Mouse (Mus musculus): ENCODE data around the gene Endog.
"Not testable (repeated sequence)": the region's sequence is repeated elsewhere in the genome, so short reads cannot be mapped to it uniquely, and the experiment has no call there.

Gene Endog

DNA sequence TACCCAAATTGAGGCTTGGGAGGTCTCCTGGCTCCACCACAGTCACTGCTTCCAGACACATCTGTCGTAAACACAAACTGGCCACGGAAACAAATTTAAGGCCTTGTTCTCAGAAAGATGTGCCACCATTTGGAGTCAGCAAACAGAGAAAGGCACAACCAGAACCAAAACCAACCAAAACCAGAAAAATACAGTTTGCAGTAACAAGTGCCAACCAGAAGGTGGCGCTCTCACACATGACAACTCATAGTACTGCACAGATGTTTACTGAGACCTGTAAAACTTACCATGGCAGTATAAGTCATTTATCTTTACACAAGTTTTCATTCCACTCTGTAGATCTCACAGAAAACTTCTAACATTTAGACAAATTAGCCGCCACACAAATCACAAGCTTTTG, 4.6 kb upstream of the Endog start:
- no peak for DNase-seq (ENCODE audit: low read depth, low spot score)

DNA sequence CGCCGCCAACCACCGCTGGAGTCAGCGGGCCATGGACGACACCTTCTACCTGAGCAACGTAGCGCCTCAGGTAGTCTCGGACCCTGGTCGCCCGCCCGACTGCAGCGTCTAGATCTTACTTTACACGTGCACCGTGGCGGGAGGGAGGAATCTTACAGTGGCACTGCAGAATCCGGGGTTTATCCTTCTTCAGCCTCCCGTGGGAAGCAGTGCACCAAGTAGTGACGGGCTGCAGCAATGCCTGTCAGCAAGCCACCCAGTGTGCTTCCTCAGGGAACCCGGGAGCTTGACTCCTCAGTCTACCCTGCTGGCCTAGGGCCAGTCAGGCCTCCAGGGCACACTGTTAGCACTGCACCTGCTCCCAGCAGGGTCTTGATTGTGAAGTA, 697 bp downstream of the Endog start:
- DNase-seq (ENCODE audit: low read depth, low spot score), result no peak

DNA sequence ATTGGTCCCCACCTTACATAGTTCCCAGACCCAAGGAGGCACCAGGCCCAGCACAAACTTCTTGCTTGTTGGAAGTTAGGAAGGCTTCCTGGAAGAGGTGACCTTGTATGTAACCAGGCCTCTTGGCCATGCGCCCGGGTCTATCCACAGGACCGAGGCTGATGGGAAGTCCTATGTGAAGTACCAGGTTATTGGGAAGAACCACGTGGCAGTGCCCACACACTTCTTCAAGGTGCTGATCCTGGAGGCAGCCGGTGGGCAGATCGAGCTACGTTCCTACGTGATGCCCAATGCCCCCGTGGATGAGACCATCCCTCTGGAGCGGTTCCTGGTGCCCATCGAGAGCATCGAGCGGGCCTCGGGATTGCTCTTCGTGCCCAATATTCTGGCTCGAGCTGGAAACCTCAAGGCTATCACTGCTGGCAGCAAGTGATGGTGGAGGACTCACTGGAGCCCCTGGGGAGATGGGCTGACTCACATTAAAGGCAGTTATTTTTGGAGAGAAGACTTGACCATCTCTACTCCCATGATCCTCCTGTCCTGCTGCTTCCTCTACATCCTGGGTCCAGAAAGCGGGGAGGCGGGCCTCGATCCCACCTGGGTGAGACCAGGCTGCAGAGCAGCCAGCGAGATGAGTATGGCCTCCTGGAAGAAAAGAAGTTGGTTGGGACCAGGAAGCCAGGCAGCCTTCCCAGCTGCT, 2.4 kb downstream of the Endog start:
- no peak for DNase-seq (ENCODE audit: low read depth, low spot score)

DNA sequence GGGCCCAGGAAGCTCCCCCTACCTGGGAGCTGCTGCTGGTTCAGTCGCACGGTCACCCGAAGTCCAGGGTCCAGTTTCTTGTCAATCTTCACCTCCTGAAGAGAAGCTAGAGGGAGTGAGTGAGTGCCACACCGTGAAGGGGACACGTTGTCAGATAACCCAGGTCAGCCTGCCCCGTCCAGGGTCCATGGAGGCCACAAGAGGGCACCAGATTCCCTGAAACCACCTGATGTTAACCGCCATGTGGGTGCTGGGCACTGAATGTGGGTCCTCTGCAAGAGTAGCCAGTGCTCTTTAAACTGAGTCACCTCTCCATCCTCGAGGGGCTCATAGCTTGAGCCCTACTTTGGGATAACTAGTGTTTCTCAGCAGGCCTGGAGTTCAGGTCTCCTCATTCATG, 4.6 kb downstream of the Endog start:
- no peak for DNase-seq (ENCODE audit: low read depth, low spot score)

DNA sequence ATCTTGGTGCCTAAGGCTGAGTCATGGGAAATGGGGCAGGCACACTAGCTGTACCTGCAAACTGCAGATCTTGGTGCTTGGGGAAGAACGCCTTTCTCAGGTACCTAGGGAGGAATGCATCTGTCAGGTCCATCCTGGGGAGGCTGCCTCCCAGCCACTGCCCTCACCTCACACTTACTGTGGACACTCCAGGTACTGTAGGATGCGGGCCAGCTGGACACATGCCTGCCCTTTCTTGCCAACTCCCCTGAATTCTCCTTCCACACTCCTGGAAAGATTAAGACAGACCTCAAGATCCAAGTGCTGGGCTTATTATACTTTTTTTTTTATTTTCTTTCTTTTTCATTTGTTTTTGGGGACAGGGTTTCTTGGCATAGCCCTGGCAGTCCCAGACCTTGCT, 5.3 kb downstream of the Endog start:
- no peak for DNase-seq (ENCODE audit: low read depth, low spot score)

DNA sequence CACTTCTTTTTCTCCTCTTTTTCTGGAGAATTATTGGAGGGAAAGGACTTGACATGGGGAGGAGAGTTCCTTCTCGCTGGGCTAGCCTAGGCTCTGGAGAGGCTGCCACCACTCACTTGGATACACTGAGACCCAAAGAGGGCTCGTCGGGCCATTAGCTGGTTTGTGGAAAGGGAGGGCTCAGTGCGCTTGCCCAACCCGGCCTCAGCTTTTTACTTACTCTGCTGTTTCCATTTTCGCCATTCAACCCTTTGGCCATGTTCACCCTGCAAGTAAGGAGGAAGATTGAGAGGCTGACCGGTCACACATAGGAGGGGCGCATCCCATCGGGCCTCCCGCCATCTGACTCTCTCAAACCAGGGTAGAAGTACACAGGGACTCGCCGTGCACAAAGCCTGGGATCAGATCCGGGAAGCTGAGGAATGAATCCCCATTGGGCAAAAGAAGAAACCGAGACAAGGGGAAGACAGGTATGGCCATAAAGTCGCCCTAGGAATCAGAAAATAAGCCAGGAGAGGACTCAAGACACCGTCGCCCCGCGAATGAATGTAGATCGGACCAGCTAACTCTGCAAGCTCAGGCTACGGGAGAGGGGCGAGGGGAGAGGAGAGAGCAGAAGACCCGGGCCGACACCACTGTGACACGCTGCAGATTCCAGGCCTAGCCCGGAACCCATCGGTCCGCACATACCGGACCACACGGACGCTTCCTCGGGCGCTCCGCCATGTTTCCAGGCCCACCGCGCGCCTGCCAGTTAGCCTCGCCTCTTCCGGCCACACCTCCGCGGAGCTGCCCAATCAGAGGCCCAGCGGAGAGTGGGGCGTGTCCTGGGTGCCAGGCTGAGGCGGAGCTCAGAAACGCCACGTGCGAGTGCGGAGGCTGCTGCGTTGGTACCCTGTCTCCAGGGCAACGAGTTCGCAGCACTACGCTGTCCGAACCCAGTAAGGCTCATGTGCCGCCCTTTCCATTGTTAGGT, 6.7 kb downstream of the Endog start, which contains the start of gene Spout1:
Gene Spout1 (minus strand): TSS at position 760 of the 976 bp plus-strand sequence.
- DNase-seq (ENCODE audit: low read depth, low spot score), result peak; percentile 95

DNA sequence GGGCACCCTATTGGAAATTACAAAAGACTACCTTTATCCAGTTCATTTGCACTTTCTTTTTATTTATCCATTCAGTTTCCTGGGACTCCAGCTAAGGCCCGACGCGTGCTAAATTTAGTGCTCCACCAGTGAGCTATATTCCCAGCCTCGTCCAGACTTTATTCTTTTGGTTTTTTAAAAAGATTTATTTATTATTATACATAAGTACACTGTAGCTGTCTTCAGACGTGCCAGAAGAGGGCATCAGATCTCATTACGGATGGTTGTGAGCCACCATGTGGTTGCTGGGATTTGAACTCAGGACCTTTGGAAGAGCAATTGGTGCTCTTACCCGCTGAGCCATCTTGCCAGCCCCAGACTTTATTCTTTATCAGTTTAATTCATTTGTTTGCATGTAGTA, 7.4 kb downstream of the Endog start:
- DNase-seq (ENCODE audit: low read depth, low spot score), result not testable (repeated sequence)

DNA sequence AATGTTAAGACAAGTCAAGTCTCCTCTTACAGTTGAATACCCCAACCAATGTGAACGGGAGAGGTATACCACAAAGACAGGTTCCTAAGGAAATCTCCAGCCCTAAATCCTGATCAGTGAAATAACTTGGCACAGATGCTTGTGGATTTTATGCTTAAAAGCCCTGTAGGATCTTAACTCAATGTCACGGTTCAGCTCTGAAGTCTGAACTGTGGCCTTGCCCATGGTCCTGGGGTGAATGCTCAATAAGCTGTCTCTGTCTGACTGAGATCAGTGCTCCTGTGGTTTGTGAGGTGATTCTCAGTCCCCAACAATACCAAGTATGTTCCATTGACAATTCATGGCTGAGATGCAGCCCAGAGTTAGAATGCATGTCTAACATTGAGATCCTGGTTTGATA, 11.1 kb downstream of the Endog start:
- no peak for DNase-seq (ENCODE audit: low read depth, low spot score)

DNA sequence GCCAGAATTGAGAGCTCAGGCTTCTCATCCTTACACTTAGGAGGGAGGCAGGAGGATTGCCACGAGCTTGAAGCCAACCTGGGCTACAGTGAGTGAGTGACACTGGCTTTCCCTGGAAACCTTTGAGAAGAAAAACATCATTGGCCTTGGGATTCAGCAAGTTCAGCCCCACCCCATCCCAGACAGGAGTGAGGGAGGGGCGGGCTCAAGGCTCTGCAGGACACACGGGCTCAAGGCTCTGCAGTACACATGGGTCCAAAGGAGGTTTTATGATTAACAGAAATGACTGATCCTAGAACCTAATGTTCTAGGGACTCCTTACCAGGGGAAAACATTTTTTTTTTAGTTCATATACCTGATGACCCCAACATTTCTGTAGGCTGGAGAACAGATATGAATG, 12.4 kb downstream of the Endog start:
- DNase-seq (ENCODE audit: low read depth, low spot score), result no peak

DNA sequence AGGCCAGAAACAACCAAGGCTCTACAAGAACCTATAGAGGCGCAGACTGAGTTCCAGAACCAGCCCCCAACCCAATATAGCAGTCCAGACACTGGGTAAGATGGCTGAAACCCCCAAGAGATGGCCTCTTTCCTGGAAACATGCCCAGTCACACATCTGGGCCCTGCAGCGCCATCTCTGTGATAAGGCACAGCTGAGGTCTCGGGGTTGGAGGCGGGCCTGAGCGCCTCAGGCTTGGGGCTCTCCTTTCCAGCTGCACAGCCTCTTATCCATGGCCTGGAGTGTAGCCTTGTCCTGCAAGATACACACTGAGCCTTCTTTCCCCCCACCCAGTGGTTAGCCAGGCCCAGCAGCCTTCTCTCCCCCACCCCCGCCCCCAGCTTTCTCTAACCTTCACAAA, 14.0 kb downstream of the Endog start:
- no peak for DNase-seq (ENCODE audit: low read depth, low spot score)

DNA sequence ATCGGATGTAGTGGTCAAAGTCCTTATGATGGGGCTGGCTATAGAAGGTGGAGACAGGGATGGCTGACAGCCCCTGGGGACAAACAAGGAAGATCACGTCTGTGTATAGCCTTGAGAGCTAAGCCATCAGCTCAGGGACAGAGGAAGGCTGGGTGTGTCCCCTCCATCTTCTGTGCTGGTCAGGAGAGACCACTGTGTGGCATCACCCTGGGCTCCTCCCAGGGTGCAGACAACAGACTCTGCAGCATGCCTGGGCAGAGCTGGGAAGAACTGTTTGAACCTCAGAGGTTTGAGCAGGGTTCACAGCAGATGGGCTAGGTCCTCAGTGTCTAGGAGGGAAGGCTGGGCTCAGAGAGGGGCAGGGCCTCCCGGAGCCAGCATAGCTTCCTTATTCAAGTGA, 14.4 kb downstream of the Endog start:
- no peak for DNase-seq (ENCODE audit: low read depth, low spot score)

DNA sequence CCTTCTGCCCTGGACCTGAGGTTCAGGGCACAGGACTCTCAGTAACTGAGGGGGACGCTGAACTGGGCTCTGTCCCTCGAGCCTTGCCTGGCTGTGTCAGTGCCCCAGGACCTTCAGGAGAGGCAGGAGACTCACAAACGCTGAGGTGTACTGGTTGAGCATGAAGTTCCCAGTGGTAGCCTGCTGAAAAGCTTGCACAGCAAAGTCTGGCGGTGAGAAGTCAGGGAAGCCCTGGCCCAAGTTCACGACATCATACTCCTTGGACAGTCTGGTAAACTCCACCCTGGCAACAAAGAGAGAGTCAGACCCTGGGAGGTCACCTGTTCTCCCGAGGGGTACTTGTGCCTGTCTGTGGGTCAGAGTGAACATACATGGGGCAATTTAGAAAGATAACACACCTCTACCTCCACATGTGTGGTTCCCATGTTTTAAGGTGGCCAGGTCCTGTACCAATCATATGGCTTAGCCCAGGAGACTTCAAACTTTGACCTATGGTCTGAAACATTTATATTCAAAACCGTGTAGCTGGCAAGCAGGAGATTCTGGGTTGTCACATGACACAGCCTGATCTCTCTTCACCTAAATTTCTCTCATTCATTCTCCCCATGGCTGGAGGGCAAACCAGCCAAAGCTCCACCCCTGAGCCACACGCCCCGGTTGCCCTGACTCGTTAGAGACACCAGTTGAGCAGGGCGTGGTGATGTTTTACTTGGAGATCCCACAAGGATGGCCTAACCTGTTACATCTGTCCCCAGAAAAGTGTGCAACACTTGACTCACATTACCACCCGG, 20.7 kb downstream of the Endog start:
- DNase-seq (ENCODE audit: low read depth, low spot score), result no peak

DNA sequence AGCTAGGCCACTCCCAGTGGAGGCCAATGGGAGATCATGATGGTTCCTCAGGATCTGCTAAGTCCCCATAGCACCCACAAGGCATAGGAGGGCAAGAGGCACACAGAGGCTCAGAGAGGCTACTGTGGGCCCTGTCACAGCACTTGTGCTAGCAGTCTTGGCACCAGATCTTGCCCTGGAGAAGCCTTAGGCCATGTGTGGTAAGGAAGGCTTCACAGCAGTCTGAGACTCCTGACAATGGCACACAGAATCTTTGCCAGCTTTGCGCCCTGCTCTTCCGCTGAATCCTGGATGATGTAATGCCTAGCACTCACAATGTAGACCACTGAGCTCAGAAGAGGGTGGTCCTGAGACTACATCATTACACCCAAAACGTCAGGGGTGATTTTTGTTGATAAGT, 23.4 kb downstream of the Endog start:
- no peak for DNase-seq (ENCODE audit: low read depth, low spot score)

DNA sequence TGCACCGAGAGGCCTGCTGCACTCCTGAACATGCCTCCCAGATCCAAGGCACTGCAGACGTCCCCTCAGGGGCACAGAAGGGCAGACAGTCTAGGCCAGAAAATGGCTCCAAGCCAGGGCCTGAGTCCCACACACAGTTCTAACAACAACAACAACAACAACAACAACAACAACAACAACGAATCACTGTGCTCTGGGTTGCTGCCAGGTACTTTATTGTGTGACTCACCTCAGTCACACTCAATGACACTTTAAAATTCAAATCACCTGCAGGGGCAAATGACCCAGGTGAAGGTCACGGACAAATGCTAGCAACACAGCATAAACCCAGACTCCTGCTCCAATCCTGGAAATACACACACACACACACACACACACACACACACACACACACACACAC, 26.7 kb downstream of the Endog start:
- no peak for DNase-seq (ENCODE audit: low read depth, low spot score)

DNA sequence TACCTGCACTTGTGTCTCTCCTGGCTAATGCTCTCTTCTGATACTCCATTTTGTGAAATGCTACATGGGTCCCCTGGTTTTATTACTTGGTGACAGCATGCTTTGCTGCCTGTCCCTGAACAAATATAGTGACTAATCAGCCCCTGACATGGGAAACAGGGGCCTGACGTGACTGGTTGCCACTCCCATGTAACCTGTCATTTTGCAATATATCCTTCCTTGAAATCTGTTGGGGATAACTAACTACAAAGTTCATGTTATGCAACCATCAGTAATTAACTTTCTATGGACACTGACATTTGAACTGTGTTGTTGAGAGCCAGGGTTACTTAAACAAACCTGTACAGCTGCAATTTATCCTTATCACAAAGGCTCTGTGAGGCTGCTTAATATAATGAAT, 28.7 kb downstream of the Endog start:
- DNase-seq (ENCODE audit: low read depth, low spot score), result no peak

DNA sequence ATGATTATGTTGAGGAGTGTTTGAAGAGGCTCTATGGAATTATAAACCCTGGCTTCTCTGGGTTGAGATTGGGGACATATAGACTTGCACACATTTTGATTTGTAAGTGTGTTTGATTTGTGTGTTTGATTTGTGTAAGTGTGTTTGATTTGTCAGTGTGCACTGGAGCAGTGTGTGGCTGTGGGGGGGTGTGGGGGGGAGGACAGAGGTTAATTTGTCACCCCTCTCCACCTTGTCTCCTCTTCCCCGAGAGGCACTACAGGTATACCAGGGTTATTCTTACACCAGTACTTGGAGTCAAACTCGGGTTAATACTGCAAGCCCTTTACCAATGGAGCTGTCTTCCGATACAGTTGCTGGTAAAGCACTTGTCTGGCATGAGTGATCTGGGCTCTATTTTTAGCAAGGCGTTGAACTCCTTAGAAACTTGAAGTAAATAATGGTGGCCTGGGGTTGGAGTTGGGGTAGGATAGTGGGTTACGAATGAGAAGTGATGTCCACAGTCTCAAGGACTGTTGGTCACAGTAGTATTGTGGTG, 29.2 kb downstream of the Endog start:
- DNase-seq (ENCODE audit: low read depth, low spot score), result no peak

DNA sequence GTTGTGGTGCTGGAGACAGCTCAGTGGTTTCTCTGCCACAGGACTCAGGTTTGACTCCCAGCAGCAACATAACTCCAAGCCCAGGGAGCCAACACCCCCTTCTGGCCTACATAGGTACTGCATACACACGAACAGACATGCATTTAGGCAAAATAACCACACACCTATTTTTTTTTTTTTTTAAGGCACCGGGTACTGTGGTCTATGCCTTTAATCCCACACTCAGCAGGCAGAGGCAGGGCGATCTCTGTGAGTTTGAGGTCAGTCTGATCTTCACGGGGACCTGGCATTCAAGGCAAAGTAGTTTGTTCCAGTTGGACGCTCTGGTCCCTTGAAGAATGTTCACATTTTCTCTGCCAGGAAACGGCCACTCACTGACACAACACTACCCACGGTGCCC, 32.1 kb downstream of the Endog start:
- no peak for DNase-seq (ENCODE audit: low read depth, low spot score)

DNA sequence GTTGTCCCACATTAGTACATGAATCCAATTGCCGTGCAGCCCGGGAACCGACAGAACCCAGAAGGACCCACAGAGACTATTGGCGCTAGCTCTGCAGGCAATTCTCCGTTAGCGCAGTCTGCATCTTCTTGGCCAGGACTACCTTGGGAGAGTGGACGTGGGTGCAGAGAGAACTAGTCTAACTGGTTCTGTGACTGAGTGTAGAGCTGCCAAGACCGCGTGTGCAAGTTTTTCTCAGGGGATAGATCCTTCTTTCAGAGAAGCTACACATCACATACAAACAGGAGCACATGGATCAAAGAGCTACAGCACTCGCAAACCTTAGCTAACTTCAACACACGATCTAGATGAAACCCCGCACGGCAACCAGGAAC, 33.9 kb downstream of the Endog start:
- no peak for DNase-seq (ENCODE audit: low read depth, low spot score)

DNA sequence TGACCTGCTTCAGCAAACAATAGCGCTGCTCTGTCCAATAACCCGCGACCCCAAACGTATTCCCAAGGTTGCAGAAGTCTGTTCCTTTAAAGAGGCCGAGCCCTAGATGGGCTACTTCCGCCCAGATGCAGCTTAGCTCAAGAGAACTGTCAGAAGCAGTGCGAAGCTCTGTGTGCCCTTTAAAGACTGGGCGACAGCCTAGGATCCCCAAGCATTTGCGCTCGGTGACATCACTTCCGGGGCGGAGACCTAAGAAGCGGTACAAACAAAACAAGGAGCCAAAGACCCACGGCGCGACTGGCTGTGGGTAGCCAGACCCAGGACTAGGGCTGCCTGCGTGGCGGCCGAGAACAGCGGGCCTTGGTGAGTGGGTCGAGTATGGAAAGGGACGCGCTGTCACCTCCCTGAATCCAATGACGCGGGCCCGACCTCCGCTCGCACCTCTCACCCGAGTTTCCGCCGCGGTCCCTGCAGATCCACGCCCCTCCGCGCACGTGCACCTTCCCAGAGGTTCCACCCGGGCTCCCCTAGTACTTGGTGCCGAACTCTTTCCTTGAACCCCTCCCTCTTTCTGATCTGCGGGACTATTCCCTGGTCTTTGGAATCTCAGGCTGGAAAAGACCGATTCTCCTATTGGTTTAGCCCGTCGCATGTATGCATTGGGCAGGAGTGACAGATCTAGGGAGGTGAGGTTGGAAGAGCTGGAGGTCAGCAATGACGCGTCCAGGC, 34.5 kb downstream of the Endog start, which contains the start of gene Kyat1:
Gene Kyat1 (minus strand): TSS at position 219 of the 729 bp plus-strand sequence.
- DNase-seq (ENCODE audit: low read depth, low spot score), result peak; percentile 98

DNA sequence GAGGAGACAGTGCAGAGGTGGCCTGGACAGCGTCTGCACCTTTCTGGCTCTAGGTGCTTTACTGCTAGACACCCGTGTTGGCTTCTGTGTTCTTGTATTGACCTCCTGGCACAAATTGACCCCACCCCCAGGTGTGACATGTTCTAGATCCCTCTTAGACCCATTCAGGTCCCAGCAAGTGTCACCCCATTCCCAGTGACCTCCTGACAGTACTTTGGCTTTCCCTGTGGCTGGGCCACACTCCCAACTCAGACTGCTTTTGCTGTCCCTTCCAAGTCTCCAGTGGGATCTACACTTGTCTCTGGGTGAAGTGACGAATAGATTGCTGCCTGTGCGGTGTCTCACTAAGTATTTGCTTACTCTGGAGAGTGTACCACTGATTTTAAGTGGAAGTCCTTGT, 36.1 kb downstream of the Endog start:
- DNase-seq (ENCODE audit: low read depth, low spot score), result no peak

DNA sequence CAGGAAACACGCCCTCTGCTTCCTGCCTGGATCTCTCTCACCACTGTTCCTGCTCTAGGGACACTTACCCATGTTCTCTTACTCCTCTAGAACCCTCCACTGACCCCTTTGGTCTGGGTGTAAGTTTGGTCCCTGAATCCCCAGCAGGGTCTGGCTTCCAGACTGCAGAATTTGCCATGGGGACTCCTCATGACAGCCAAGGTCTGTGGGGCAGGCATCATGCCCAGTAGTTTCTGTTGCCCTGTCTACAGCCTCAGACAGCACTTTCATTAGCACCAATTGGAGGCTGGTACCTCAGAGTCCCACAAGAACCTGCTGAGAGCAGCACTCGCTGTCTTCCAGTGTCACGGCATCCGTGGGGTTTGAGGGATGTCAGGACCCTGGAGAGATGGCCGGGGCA, 36.6 kb downstream of the Endog start:
- DNase-seq (ENCODE audit: low read depth, low spot score), result no peak

All from telencephalon, adult 2 months (tissue).